ENCODE assay signal across 8 mouse cellular contexts in the genomic region with DNA sequence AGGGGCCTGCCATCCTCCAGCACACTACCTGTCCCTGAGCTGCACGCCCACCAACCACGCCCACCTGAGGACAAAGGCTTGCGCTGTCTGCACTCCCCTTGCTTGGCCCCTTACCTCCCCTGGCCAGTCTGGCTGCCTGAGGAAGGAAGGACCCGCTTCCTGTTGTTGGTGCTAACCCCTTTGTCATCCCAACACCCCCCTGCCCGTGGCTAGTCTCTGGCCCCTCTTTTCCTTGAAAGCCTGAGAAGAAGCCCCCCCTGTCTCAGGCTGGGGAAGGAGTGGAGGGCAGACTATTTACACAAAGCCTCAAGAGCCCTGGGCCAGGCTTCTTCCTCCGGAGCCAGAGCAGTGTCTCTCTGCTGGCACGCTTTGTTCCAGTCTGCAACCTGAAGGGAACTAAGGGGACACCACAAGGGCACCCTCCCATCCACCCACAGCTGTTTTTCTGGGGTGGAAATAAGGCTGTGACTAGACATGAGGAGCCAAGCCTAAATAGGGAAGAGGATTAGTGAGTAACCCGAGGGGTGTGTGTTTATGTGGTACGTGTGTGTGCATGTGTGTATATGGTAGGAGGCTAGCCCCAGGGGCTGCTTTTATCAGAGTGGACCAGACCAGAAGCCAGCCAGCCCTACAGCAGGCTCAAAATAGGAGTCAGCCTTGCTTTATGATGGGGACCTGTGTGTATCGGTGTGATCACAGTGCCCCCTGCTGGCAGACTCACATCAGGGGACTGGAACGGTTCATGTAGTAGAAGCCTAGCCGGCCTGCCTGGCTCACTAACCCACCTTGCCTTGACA. TPM values are rescaled to one million over a fixed set of nuclear protein-coding genes. Genes with fewer than 3 reads are reported as not detected.
A peak's percentile ranks its signal among the peaks of the same experiment; 100 is the strongest.
DNase-seq lines count a peak whose midpoint lies in the region; ATAC-seq lines count a peak whose summit lies in the region.

No protein-coding gene starts in this region.

- H3K27ac ChIP-seq in hindbrain, embryonic 11.5 days (ENCODE audit: low read depth, low read length) = peak overlapping the region; percentile 43

- no peaks in the 10 kb centered on the region for H3K27me3 ChIP-seq in hindbrain, embryonic 11.5 days (ENCODE audit: control insufficient read depth, insufficient read depth, low read length)

- H3K4me2 ChIP-seq in hindbrain, embryonic 11.5 days (replicated peaks; ENCODE audit: low read depth, low read length) = no peak overlapping the region

- no peaks in the 10 kb centered on the region for H3K36me3 ChIP-seq in hindbrain, embryonic 11.5 days (ENCODE audit: control insufficient read depth, insufficient read depth, low read length)

- H3K9me3 ChIP-seq in hindbrain, embryonic 11.5 days (ENCODE audit: control insufficient read depth, low read length) = no peaks in the 10 kb centered on the region

- peak; percentile 79 for ATAC-seq in frontal cortex, adult (ENCODE audit: low TSS enrichment)
- ATAC-seq in hindbrain, embryonic 11.5 days (ENCODE audit: low FRiP score) = peak; percentile 86

- WGBS in hindbrain, embryonic 11.5 days = 11% methylated on average over 12 of the region's 12 CpGs

- H3K4me3 ChIP-seq in hindbrain, embryonic 11.5 days (ENCODE audit: low read depth, low read length) = no peak overlapping the region

- DNase-seq in MEL-GATA-1-ER (ENCODE audit: extremely low read depth, low read depth) = peak; percentile 85
- DNase-seq in cerebellum, adult 8-10 months = peak; percentile 95
- peak; percentile 95 for DNase-seq in hindbrain, embryonic 11.5 days (ENCODE audit: low spot score)
- DNase-seq in layer of hippocampus, postnatal 10 days (ENCODE audit: low spot score in 2 of 2) = peak; percentile 96 to 97
- peak; percentile 96 for DNase-seq in lung, postnatal 10 days
- DNase-seq in ovary, postnatal 36 days (ENCODE audit: low spot score) = peak; percentile 90
- DNase-seq in thymus, postnatal 25 days = peak; percentile 94

- peaks cover 12% of the 10 kb centered on the region for H3K4me1 ChIP-seq in hindbrain, embryonic 11.5 days (replicated peaks; ENCODE audit: control insufficient read depth, insufficient read depth, low read length)

- H3K9ac ChIP-seq in hindbrain, embryonic 11.5 days (ENCODE audit: low read depth, low read length) = peak overlapping the region; percentile 12; the same call in 1 of the 2 replicates

RNA-seq across cellular contexts. Expression of gene Pitpna, which starts 14.8 kb away (rescaled TPM):
- 96.2 and 99.5 TPM in 2 replicates for polyA plus RNA-seq in hindbrain, embryonic 11.5 days (2014; fragmentation: Nextera tagmentation; extraction: Ambion mirVana)
- 100 to 1,000 TPM; 310 to 313 TPM for total RNA-seq in layer of hippocampus, postnatal 10 days (2021)

RNA-seq across cellular contexts. Expression of gene Slc43a2, which starts 41.6 kb away (rescaled TPM):
- 5.5 and 5.9 TPM in 2 replicates for polyA plus RNA-seq in hindbrain, embryonic 11.5 days (2014; fragmentation: Nextera tagmentation; extraction: Ambion mirVana)
- total RNA-seq in layer of hippocampus, postnatal 10 days (2021) = 10 to 100 TPM; 38.3 to 47.5 TPM

RNA-seq across cellular contexts. Expression of gene Inpp5k, which starts 57.7 kb away (rescaled TPM):
- polyA plus RNA-seq in hindbrain, embryonic 11.5 days (2014; fragmentation: Nextera tagmentation; extraction: Ambion mirVana) = 26.5 and 28.8 TPM in 2 replicates
- 10 to 100 TPM; 47.4 to 49.7 TPM for total RNA-seq in layer of hippocampus, postnatal 10 days (2021)

RNA-seq across cellular contexts. Expression of gene Scarf1, which starts 59.7 kb away (rescaled TPM):
- 3.4 and 4.0 TPM in 2 replicates for polyA plus RNA-seq in hindbrain, embryonic 11.5 days (2014; fragmentation: Nextera tagmentation; extraction: Ambion mirVana)
- 1 to 10 TPM; 3.5 to 3.6 TPM for total RNA-seq in layer of hippocampus, postnatal 10 days (2021)
